Mouse (Mus musculus) G1E (cell line): ENCODE measurements around the gene Ipo5.

ENCODE experiments used
- CTCF ChIP-seq: IDR thresholded peaks from 2 replicates; pipeline ENCODE4 v1.5.1; 2012; ENCODE audit warnings: low read depth, low read length, inconsistent platforms, mixed read lengths
- GATA1 ChIP-seq: IDR thresholded peaks from 2 replicates; pipeline ENCODE4 v1.6.1; 2012; ENCODE audit warnings: borderline replicate concordance, low read length, inconsistent platforms, mixed read lengths
- GATA2 ChIP-seq: IDR thresholded peaks from 2 replicates; pipeline ENCODE4 v1.6.1; 2012; ENCODE audit warnings: low read depth, low read length, inconsistent platforms, borderline replicate concordance
- POLR2AphosphoS5 ChIP-seq: IDR thresholded peaks from 2 replicates; pipeline ENCODE4 v1.6.1; 2012; ENCODE audit warnings: low read depth, low read length, inconsistent platforms; ENCODE audit not compliant: insufficient replicate concordance
- TAL1 ChIP-seq: conservative IDR thresholded peaks from 2 replicates; pipeline ENCODE4 v1.6.1; 2012; ENCODE audit warnings: low read depth, low read length, inconsistent platforms, mixed read lengths

GRCm38 (mm10) chr14:120952434-120952833 is 41.4 kb downstream of the Ipo5 start:
- no peak for TF ChIP-seq CTCF
- no peak for TF ChIP-seq GATA1
- TF ChIP-seq POLR2AphosphoS5, result no peak
- no peak for TF ChIP-seq TAL1
- no peak for TF ChIP-seq GATA2
